Mouse (Mus musculus) lung, postnatal 0 days (tissue): ENCODE measurements around the gene 1700018F24Rik.

Source experiments
- CTCF ChIP-seq: IDR thresholded peaks from 2 replicates; pipeline ENCODE4 v1.5.1; 2016; ENCODE audit warnings: antibody characterized with exemption, mild to moderate bottlenecking
- EP300 ChIP-seq: IDR thresholded peaks from 2 replicates; pipeline ENCODE4 v1.6.1; 2016; ENCODE audit warnings: antibody characterized with exemption, mild to moderate bottlenecking, control low read depth

GRCm38 (mm10) chr5:145003362-145003761 is 39.4 kb upstream of the 1700018F24Rik start:
- TF ChIP-seq EP300, result no peak
- no peak for TF ChIP-seq CTCF
